Mouse (Mus musculus): Measurements from ENCODE around the gene Cnpy3. TPM values are rescaled to one million over a fixed set of nuclear protein-coding genes. Genes with fewer than 3 reads are reported as not detected.

Gene Cnpy3
- total RNA-seq, 1 experiment from 2014 or later = 106 TPM

DNA sequence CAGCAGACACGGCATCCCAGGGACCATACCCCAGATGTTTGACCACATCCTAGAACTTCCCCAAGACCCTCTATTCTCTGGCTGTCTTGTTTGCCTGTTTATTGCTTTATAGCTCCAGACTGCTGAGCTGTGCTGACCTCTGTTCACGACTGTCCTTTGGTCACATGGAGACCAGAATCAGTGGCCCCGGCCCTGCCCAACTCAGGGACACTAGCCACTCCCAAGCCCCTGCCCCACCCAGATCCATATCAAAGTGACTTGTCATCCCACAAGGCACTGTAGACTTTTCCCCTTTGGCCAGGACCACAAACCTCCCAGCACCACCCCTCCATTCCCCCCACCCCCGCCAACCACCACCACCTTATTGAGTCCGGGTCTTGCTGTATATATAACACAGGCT, 52.8 kb downstream of the Cnpy3 start:
- no peak for ATAC-seq (replicated peaks; ENCODE audit: insufficient number of reproducible peaks, low FRiP score, low TSS enrichment, poor library complexity, severe bottlenecking)

- ATAC-seq (replicated peaks; ENCODE audit: insufficient number of reproducible peaks, low FRiP score, low TSS enrichment, poor library complexity, severe bottlenecking) = no peak
Observed at GRCm38 (mm10) chr17:46698515-46698914, 53.5 kb downstream of the Cnpy3 start.

DNA sequence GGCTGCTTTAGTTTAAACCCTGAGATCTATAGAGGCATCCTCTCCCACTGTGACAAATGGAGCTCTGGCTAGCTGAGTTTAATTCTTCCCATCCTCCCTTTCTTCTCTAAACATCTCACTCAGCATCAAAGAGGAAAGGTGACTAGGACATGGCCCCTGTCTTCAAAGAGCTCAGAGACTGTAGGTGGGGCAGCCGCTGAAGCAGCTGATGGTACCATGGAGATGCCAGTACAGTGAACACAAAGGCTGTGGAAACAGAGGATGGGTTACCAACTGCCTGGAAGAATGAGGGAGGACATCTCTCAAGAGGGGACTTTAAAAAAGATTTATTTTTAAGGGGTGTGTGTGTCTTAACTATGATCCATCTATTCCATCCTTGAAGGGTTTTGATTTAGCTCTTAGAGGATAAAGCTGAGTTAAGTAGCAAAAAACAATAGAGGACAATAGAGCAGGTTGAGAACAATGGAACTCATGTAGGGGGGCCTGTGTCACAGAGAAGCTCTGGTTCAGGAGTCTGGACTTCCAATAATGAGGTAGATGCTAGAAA, 57.4 kb downstream of the Cnpy3 start:
- no peak for ATAC-seq (replicated peaks; ENCODE audit: insufficient number of reproducible peaks, low FRiP score, low TSS enrichment, poor library complexity, severe bottlenecking)

DNA sequence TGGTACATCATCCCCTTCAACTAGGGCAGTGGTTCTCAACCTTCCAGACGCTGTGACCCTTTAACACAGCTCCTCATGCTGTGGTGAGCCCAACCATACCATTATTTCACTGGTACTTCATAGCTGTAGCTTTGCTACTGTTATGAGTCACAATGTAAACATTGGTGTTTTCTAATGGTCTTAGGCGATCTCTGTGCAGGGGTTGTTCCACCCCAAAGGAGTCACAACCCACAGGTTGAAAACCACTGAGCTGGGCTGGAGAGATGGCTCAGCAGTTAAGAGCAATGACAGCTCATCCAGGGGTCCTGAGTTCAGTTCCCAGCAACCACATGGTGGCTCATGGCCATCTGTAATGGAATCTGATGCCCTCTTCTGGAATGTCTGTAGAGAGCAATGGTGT, 60.6 kb downstream of the Cnpy3 start:
- no peak for ATAC-seq (replicated peaks; ENCODE audit: insufficient number of reproducible peaks, low FRiP score, low TSS enrichment, poor library complexity, severe bottlenecking)

- no peak for ATAC-seq (replicated peaks; ENCODE audit: insufficient number of reproducible peaks, low FRiP score, low TSS enrichment, poor library complexity, severe bottlenecking)
Observed at GRCm38 (mm10) chr17:46690665-46691064, 61.3 kb downstream of the Cnpy3 start.

DNA sequence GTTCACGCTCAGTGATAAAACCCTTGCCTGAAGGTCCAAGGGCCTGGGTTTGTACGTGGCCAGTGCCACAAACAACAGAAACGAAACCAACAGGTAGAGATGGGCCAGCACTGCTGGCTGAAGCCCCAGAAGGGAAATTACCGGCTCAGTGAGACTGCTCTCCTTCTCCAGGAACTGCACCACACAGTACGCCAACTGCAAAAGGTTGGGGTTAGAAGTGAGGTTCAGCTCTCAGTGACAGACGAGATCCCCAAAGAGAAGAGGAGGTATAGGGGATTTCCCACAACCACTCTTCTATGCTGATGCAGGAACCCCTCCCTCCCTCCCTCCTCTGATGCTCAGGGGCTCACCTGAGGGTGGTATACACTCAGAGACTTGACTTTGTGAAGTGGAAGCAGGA, 66.1 kb downstream of the Cnpy3 start:
- no peak for ATAC-seq (replicated peaks; ENCODE audit: insufficient number of reproducible peaks, low FRiP score, low TSS enrichment, poor library complexity, severe bottlenecking)

Other genes starting within 250 kb of the Cnpy3 start
- 4.4 to 7.6 TPM (median 4.9 TPM) in 3 replicates for gene Cul9, start 205.8 kb downstream of the Cnpy3 start, total RNA-seq (2017)
- gene Srf, start 196.0 kb downstream of the Cnpy3 start, total RNA-seq (2017) = 24.8 to 46.0 TPM (median 36.6 TPM) in 3 replicates
- gene Ptk7, start 122.7 kb downstream of the Cnpy3 start, total RNA-seq (2017) = not detected in 3 replicates
- 15.6 to 18.9 TPM (median 18.5 TPM) in 3 replicates for gene Klc4, start 106.2 kb downstream of the Cnpy3 start, total RNA-seq (2017)
- gene Mrpl2, start 106.0 kb downstream of the Cnpy3 start, total RNA-seq (2017) = 26.1 to 33.3 TPM (median 28.5 TPM) in 3 replicates
- 2.0 to 3.2 TPM (median 3.2 TPM) in 3 replicates for gene Cul7, start 101.9 kb downstream of the Cnpy3 start, total RNA-seq (2017)
- gene Rrp36, start 77.9 kb downstream of the Cnpy3 start, total RNA-seq (2017) = 52.8 to 99.5 TPM (median 65.5 TPM) in 3 replicates
- 79.9 to 102 TPM (median 82.5 TPM) in 3 replicates for gene Mea1, start 73.4 kb downstream of the Cnpy3 start, total RNA-seq (2017)
- gene Klhdc3, start 71.3 kb downstream of the Cnpy3 start, total RNA-seq (2017) = 24.6 to 30.1 TPM (median 28.5 TPM) in 3 replicates
- 24.4 to 34.6 TPM (median 30.2 TPM) in 3 replicates for gene Ppp2r5d, start 47.1 kb downstream of the Cnpy3 start, total RNA-seq (2017)
- gene Pex6, start 40.8 kb downstream of the Cnpy3 start, total RNA-seq (2017) = 5.4 to 11.1 TPM (median 10.3 TPM) in 3 replicates
- 2.2 to 3.4 TPM (median 3.1 TPM) in 3 replicates for gene Gnmt, start 23.0 kb downstream of the Cnpy3 start, total RNA-seq (2017)
- gene Ptcra, start 11.5 kb upstream of the Cnpy3 start, total RNA-seq (2017) = 0.38 TPM in 1 of 3 replicates, not detected in the others
- gene 2310039H08Rik, start 20.4 kb upstream of the Cnpy3 start, total RNA-seq (2017) = 4.2 to 8.7 TPM (median 4.2 TPM) in 3 replicates
- 87.5 to 121 TPM (median 88.0 TPM) in 3 replicates for gene Rpl7l1, start 30.5 kb upstream of the Cnpy3 start, total RNA-seq (2017)
- gene Bicral, start 106.3 kb upstream of the Cnpy3 start, total RNA-seq (2017) = 15.0 to 38.1 TPM (median 25.2 TPM) in 3 replicates
- 6.9 to 17.1 TPM (median 7.5 TPM) in 3 replicates for gene Tbcc, start 138.5 kb upstream of the Cnpy3 start, total RNA-seq (2017)
- gene Prph2, start 158.2 kb upstream of the Cnpy3 start, total RNA-seq (2017) = not detected in 3 replicates